Mouse (Mus musculus) heart, embryonic 12.5 days (tissue): Measurements from ENCODE around the gene Snu13. TPM values are rescaled to one million over a fixed set of nuclear protein-coding genes. Genes with fewer than 3 reads are reported as not detected.

ENCODE experiments used
- ATAC-seq: fragments of 200-750 bp; cut with Nextera tagmentation; 2 replicates; pipeline ENCODE4 v1.8.0; 2017; ENCODE audit warnings: moderate TSS enrichment, moderate library complexity; ENCODE audit not compliant: insufficient number of reproducible peaks, low FRiP score
- H3K27ac ChIP-seq: fragments of 300-500 bp; sonication (generic); 2 replicates; pipeline ENCODE4 v1.5.1; 2016; ENCODE audit warnings: mild to moderate bottlenecking, moderate library complexity; ENCODE audit not compliant: poor library complexity, severe bottlenecking
- H3K27me3 ChIP-seq: fragments of 300-500 bp; sonication (generic); replicated peaks from 2 replicates; pipeline ENCODE4 v1.6.1; 2016; ENCODE audit warnings: mild to moderate bottlenecking, moderate library complexity
- H3K36me3 ChIP-seq: fragments of 300-500 bp; sonication (generic); 2 replicates; pipeline ENCODE4 v1.6.1; 2016; ENCODE audit warnings: mild to moderate bottlenecking, moderate library complexity
- H3K4me1 ChIP-seq: fragments of 300-500 bp; sonication (generic); replicated peaks from 2 replicates; pipeline ENCODE4 v1.6.1; 2016; ENCODE audit warnings: mild to moderate bottlenecking
- H3K4me2 ChIP-seq: fragments of 300-500 bp; sonication (generic); 2 replicates; pipeline ENCODE4 v1.6.1; 2016; ENCODE audit warnings: mild to moderate bottlenecking, moderate library complexity
- H3K4me3 ChIP-seq: fragments of 300-500 bp; sonication (generic); 2 replicates; pipeline ENCODE4 v1.5.1; 2016; ENCODE audit warnings: mild to moderate bottlenecking
- H3K9ac ChIP-seq: fragments of 300-500 bp; sonication (generic); 2 replicates; pipeline ENCODE4 v1.6.1; 2016; ENCODE audit warnings: mild to moderate bottlenecking, moderate library complexity
- H3K9me3 ChIP-seq: fragments of 300-500 bp; sonication (generic); replicated peaks from 2 replicates; pipeline ENCODE4 v1.6.1; 2016; ENCODE audit warnings: mild to moderate bottlenecking, moderate library complexity
- WGBS: fragments of 180-500 bp; shearing (Covaris S2); methylation state at CpG from one replicate; pipeline ENCODE4 v1.1.7; 2016; 5-methylcytosine and 5-hydroxymethylcytosine counted together
- polyA plus RNA-seq: library from polyadenylated mRNA; unstranded; fragments of >200 nt; fragmentation: Nextera tagmentation; extraction: Ambion mirVana; gene quantifications from 2 replicates; pipeline ENCODE4 v1.2.1, GENCODE M21; 2016

Snu13 gene
- polyA plus RNA-seq, 1 experiment from 2014 or later = 150 TPM

DNA sequence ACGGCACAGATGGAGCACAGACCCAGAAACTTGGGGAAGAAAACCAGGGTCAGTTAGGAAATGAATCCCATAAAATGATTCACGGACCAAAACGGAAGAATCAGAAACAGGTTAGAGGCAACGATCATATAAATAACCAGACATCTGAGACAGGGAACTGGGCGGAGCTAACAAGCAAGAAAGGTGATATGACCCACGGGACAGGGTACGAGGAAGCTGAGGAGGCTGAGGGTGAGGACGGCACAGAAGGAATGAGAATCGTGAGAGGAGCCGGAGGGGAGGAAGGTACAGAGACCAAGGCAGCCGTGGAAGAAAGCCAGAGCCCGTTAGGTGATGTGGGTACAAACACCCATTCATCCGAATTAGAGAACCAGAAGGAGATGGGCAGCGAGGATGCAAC, 16.5 kb upstream of the Snu13 start:
- no peak overlapping the region for H3K9ac ChIP-seq
- H3K4me2 ChIP-seq = no peak overlapping the region
- 63% methylated on average over 14 of the region's 14 CpGs for WGBS
- H3K9me3 ChIP-seq = no peaks in the 10 kb centered on the region
- peaks cover 72% of the 10 kb centered on the region for H3K27me3 ChIP-seq
- H3K36me3 ChIP-seq = no peaks in the 10 kb centered on the region
- no peak overlapping the region for H3K27ac ChIP-seq
- no peaks in the 10 kb centered on the region for H3K4me1 ChIP-seq
- ATAC-seq = no peak
- no peak overlapping the region for H3K4me3 ChIP-seq

DNA sequence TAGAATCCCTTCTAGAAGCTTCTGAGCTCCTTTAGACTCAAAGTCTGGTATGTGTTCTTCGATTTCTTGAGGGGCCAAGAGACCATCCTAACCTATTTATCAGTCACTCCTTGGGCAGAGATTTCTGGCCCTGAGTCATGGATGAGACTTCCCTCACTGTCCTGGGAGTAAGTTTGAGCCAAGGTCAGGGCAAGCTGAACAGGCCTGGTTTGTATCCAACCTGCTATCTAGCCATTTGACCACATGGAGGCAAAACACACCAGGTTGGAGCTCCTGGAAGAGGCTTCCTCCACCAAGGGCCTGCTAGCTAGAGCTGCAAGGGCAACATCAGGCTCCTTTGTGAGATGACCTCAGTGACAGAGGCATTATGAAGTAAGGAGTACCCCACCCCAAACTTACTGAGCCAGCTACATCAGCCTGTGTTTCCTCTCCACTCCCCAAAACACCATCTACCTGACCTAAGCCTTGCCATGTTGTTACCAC, 11.4 kb upstream of the Snu13 start, which contains the start of gene 4930407I10Rik:
TSS of gene 4930407I10Rik (plus strand) at position 433 of the 483 bp plus-strand sequence.
- no peaks in the 10 kb centered on the region for H3K36me3 ChIP-seq
- 44% methylated on average over 1 of the region's 1 CpGs for WGBS
- H3K9me3 ChIP-seq = no peaks in the 10 kb centered on the region
- no peaks in the 10 kb centered on the region for H3K4me1 ChIP-seq
- no peak within 1 kb of the TSS for H3K9ac ChIP-seq
- no peak for ATAC-seq
- peaks cover 29% of the 10 kb centered on the region for H3K27me3 ChIP-seq
- no peak within 1 kb of the TSS for H3K27ac ChIP-seq
- H3K4me3 ChIP-seq = no peak within 1 kb of the TSS
- H3K4me2 ChIP-seq = no peak within 1 kb of the TSS

DNA sequence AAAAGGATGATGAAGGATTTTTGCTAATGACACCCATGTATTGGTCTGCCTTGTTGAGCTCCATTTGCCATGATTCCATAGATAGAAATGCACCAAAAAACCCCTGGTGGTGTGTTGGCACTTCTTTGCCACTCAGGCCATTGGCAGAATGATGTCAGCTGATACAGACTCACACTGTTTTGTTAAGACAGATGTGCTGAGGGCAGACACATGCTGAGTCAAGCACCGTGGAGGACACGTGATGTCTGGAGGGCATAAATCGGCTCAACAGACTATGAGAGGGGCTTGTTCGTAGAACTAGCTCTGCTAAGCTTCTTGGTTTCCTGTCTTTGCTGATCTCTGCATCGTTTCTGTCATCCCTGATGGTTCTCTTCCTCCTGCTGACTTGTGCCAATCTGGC, 5.1 kb upstream of the Snu13 start:
- H3K4me2 ChIP-seq = no peak overlapping the region
- H3K4me1 ChIP-seq = no peaks in the 10 kb centered on the region
- H3K36me3 ChIP-seq = no peaks in the 10 kb centered on the region
- H3K9me3 ChIP-seq = no peaks in the 10 kb centered on the region
- 0 out of 2 replicates have a peak, but pooled peaks cover 10% of the 10 kb centered on the region for H3K27me3 ChIP-seq
- WGBS = 46% methylated on average over 5 of the region's 5 CpGs
- no peak overlapping the region for H3K27ac ChIP-seq
- no peak overlapping the region for H3K4me3 ChIP-seq
- no peak for ATAC-seq
- H3K9ac ChIP-seq = no peak overlapping the region

DNA sequence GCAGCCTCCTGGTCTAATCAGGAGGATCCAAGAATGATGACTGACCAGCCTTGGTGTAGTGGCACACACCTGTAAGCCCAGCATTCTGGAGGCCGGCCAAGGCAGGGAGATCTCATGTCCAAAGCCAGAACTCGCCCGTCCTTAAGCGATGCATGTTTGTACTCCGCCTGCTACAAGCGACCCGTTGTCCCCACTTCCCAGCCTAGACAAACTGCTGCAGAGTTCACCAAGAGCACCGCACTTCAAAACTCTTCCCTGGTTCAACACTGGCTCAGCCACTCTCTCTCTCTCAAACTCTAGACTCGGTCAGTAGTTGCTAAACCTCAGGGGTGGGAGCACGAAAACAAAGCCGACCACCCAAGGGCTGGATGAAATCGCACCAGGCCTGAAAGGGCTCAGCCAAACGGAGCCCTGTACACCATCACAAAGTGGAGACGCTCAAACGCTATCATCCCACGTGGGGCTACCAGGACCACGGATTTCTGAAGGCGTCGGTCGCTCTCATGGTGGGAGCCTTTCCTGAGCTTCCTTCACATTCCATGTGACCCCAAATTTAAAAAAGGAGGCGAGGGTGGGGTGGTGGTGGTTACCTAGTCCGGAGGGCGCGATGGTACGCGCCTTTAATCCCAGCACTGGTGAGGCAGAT, 1.0 kb downstream of the Snu13 start:
- Histone ChIP-seq H3K4me2 (peak overlapping the region; percentile 96), H3K9ac (peak overlapping the region; percentile 94), H3K9me3 (no peaks in the 10 kb centered on the region), H3K4me3 (peak overlapping the region; percentile 94), H3K4me1 (peaks cover 16% of the 10 kb centered on the region), H3K27ac (peak overlapping the region; percentile 91; the same call in 1 of the 2 replicates), H3K36me3 (peaks cover 15% of the 10 kb centered on the region), H3K27me3 (0 out of 2 replicates have a peak, but pooled peaks cover 8% of the 10 kb centered on the region)
- peak; percentile 46; the same call in 1 of the 2 replicates for ATAC-seq
- 2% methylated on average over 26 of the region's 26 CpGs for WGBS

DNA sequence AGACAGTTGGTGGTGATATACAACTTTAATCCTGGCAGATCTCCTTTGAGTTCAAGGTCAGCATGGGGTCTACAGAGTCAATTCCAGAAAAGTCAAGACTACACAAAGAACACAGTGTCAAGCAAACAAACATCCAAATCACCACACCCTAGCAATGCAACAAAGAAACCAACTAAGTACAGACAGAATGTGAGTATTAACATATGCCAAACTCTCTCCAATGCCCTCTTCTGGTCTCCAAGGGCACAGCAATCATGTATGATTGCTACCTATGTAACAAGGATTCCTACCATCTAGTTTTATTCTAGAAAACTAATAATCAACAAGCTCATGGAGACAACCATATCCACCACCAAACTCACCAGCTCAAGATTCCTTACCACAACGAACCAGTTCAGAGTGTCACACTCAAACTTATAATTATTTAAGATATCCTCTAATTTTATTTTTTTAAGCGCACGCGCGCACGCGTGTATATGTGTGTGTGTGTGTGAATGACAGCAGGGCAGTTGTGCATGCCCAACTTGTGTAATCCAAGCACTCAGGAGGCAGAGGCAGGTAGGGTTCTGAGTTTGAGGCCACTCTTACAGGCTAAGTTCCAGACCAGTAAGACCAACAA, 3.1 kb downstream of the Snu13 start:
- no peak overlapping the region for H3K4me2 ChIP-seq
- 96% methylated on average over 7 of the region's 7 CpGs for WGBS
- 0 out of 2 replicates have a peak, but pooled peaks cover 7% of the 10 kb centered on the region for H3K27me3 ChIP-seq
- peaks cover 33% of the 10 kb centered on the region for H3K36me3 ChIP-seq
- no peak overlapping the region for H3K27ac ChIP-seq
- no peak overlapping the region for H3K9ac ChIP-seq
- no peaks in the 10 kb centered on the region for H3K9me3 ChIP-seq
- H3K4me1 ChIP-seq = peaks cover 16% of the 10 kb centered on the region
- ATAC-seq = no peak
- no peak overlapping the region for H3K4me3 ChIP-seq

DNA sequence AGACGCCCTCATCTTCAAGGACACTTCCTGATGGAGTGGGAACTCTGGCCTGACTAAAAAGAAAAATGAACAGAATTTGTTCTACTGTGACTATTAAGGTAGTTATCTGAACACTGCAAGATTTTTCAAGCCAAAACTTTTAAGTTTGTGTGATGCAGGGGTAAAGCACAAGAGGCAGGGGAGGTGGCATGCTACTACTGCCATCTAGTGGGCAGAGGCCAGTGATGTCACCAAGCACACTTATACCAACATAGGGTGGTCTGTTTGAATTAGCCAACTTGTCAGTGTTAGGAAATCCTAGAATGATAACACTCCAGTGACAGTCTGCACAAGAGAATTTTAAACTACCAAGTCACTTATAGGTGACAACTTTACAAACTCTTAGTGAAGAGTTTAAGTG, 6.7 kb downstream of the Snu13 start:
- WGBS = 89% methylated on average over 1 of the region's 1 CpGs
- H3K27ac ChIP-seq = no peak overlapping the region
- H3K36me3 ChIP-seq = peaks cover 63% of the 10 kb centered on the region
- no peak overlapping the region for H3K4me3 ChIP-seq
- H3K4me2 ChIP-seq = no peak overlapping the region
- peaks cover 6% of the 10 kb centered on the region for H3K4me1 ChIP-seq
- no peaks in the 10 kb centered on the region for H3K9me3 ChIP-seq
- no peak for ATAC-seq
- H3K9ac ChIP-seq = no peak overlapping the region
- no peaks in the 10 kb centered on the region for H3K27me3 ChIP-seq

DNA sequence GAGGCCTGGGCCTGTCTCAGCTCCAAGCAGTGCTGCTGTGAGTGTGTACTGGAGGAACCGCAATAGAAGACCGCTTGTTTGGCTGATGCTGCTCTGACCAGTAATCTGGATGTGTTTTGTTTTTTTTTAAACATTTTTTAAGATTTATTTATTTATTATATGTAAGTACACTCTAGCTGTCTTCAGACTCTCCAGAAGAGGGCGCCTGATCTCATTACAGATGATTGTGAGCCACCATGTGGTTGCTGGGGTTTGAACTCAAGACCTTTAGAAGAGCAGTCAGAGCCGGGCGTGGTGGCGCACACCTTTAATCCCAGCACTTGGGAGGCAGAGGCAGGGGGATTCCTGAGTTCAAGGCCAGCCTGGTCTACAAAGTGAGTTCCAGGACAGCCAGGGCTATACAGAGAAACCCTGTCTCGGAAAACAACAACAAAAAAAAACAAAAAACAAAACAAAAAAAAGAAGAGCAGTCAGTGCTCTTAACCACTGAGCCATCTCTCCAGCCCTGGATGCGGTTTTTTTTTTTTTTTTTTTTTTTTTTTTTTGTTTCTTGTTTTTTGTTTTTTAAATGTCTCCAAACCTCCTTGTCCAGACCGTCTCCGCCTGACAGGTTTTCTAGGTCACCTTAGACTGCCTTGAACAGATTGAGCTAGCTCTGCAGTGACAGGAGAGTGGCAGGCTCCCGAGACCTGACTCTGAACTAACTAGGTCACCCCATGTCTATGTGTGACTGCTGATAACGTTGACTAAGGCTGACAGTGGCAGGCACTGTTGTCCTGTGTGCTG, 11.3 kb downstream of the Snu13 start:
- 74% methylated on average over 12 of the region's 12 CpGs for WGBS
- H3K27ac ChIP-seq = no peak overlapping the region

DNA sequence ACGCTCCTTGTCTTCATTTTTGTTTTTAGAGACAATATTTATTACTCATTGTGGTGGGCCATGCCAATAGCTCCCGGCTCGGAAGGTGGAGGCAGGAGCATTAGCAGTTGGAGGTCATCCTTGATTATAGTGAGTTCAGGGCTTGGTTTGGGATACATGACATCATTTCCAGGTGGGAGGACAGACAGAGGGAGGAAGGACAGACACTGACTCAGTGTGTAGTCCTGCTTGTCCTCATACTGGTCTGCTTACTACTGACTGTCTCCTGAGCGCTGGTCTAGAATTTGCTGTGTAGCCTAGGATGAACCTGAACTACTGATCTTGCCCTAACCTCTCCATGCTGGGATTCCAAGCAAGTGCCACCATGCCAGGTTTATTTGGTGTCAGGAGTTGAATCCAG, 13.6 kb downstream of the Snu13 start, which contains the start of gene Desi1:
TSS of gene Desi1 (minus strand) at position 101 of the 400 bp plus-strand sequence.
- WGBS = 96% methylated on average over 4 of the region's 4 CpGs
- Histone ChIP-seq H3K4me1 (no peaks in the 10 kb centered on the region), H3K4me3 (no peak within 1 kb of the TSS), H3K27ac (no peak within 1 kb of the TSS), H3K4me2 (no peak within 1 kb of the TSS), H3K9ac (no peak within 1 kb of the TSS), H3K27me3 (no peaks in the 10 kb centered on the region), H3K9me3 (no peaks in the 10 kb centered on the region), H3K36me3 (peaks cover 77% of the 10 kb centered on the region)
- ATAC-seq = no peak

More for the DNA sequence above, 11.3 kb downstream of the Snu13 start:
- no peak overlapping the region for H3K4me3 ChIP-seq
- H3K9me3 ChIP-seq = no peaks in the 10 kb centered on the region
- no peak overlapping the region for H3K9ac ChIP-seq
- peaks cover 76% of the 10 kb centered on the region for H3K36me3 ChIP-seq
- H3K4me1 ChIP-seq = no peaks in the 10 kb centered on the region
- no peak for ATAC-seq
- H3K4me2 ChIP-seq = no peak overlapping the region
- no peaks in the 10 kb centered on the region for H3K27me3 ChIP-seq

DNA sequence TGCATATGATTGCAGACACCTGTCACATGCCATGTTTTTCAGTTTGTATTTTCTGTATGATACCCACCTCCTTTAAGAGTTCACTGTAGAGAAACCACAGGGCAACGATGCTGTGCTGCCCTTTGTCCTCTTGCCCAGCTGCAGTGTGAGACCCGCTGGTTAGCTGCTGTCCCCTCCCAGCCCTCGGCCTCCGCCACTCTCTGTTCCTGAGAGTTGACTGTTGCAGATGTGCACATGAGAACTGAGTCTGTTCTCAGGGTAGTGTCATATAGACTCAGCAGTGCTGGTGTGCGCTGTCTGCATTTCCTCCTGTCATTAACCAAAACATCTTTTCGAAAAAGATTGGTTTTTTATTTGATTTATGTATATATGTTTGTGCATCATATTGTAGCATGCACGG, 15.0 kb downstream of the Snu13 start:
- H3K9me3 ChIP-seq = no peaks in the 10 kb centered on the region
- no peak overlapping the region for H3K27ac ChIP-seq
- no peaks in the 10 kb centered on the region for H3K27me3 ChIP-seq
- H3K9ac ChIP-seq = no peak overlapping the region
- no peak overlapping the region for H3K4me3 ChIP-seq
- ATAC-seq = no peak
- no peak overlapping the region for H3K4me2 ChIP-seq
- H3K36me3 ChIP-seq = peaks cover 77% of the 10 kb centered on the region
- 88% methylated on average over 7 of the region's 7 CpGs for WGBS
- H3K4me1 ChIP-seq = no peaks in the 10 kb centered on the region

DNA sequence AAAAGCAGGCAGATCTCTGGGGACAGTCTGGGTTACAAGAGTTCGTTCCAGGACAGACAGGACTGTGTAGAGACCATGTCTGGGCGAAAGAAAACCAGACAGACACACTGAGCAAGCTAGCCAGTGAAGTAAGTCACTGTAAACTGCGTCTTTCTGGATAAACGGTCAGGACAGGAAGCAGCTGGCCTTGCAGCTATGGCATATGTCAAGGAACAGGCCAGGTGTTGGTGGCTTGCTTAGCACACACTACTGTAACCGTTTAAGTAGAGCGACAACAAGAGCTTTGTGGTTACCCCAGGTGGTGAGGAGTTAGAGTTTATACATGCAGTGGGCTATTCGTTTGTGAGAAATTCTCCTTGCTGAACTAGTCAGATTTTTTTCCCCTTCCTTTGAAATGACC, 19.7 kb downstream of the Snu13 start:
- H3K4me3 ChIP-seq = no peak overlapping the region
- H3K9me3 ChIP-seq = 0 out of 2 replicates have a peak, but pooled peaks cover 5% of the 10 kb centered on the region
- 86% methylated on average over 7 of the region's 7 CpGs for WGBS
- peaks cover under 1% of the 10 kb centered on the region; the same call in 1 of the 2 replicates for H3K4me1 ChIP-seq
- no peak for ATAC-seq
- H3K4me2 ChIP-seq = no peak overlapping the region
- no peaks in the 10 kb centered on the region for H3K27me3 ChIP-seq
- H3K9ac ChIP-seq = no peak overlapping the region
- peaks cover 98% of the 10 kb centered on the region for H3K36me3 ChIP-seq
- no peak overlapping the region for H3K27ac ChIP-seq

DNA sequence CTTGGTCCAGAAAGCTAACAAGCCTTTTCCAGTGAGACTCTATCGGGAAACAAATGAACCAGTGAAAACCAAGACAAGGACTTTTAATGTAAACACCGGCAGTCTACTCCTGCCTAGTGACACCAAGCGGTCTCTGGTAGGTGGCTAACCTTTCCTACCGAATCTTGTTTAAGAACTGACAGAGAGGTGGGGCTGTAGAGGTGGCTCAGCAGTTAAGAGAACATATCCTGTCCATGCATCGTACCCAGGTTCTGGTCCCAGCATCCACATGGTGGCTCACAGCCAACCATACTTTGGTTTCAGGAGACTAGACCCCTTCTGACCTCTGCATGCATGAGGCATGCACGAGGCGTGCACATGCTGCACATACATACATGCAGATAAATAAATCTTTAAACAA, 20.1 kb downstream of the Snu13 start:
- Histone ChIP-seq H3K36me3 (peaks cover 98% of the 10 kb centered on the region), H3K27ac (no peak overlapping the region), H3K9ac (no peak overlapping the region), H3K27me3 (no peaks in the 10 kb centered on the region), H3K9me3 (0 out of 2 replicates have a peak, but pooled peaks cover 5% of the 10 kb centered on the region), H3K4me2 (no peak overlapping the region), H3K4me3 (no peak overlapping the region), H3K4me1 (peaks cover 4% of the 10 kb centered on the region; the same call in 1 of the 2 replicates)
- WGBS = 91% methylated on average over 7 of the region's 7 CpGs
- no peak for ATAC-seq
